Mouse (Mus musculus) forebrain, embryonic 16.5 days (tissue): ENCODE measurements around the gene T2. TPM values are rescaled to one million over a fixed set of nuclear protein-coding genes. Genes with fewer than 3 reads are reported as not detected.
"Not testable (repeated sequence)": the region's sequence is repeated elsewhere in the genome, so short reads cannot be mapped to it uniquely, and the experiment has no call there.

Experiments used
- ATAC-seq: fragments of 200-750 bp; cut with Nextera tagmentation; 2 replicates; pipeline ENCODE4 v1.8.0; 2017; ENCODE audit warnings: mild to moderate bottlenecking, moderate library complexity
- H3K27ac ChIP-seq: fragments of 300-500 bp; sonication (generic); 2 replicates; pipeline ENCODE4 v1.5.1; 2014; ENCODE audit warnings: low read length, control low read depth
- H3K27me3 ChIP-seq: fragments of 300-500 bp; sonication (generic); replicated peaks from 2 replicates; pipeline ENCODE4 v1.6.1; 2014; ENCODE audit warnings: low read length; ENCODE audit not compliant: control insufficient read depth, insufficient read depth
- H3K36me3 ChIP-seq: fragments of 300-500 bp; sonication (generic); 2 replicates; pipeline ENCODE4 v1.6.1; 2014; ENCODE audit not compliant: control insufficient read depth, insufficient read depth
- H3K4me1 ChIP-seq: fragments of 300-500 bp; sonication (generic); replicated peaks from 2 replicates; pipeline ENCODE4 v1.6.1; 2014; ENCODE audit warnings: low read length; ENCODE audit not compliant: control insufficient read depth, insufficient read depth
- H3K4me2 ChIP-seq: fragments of 300-500 bp; sonication (generic); 2 replicates; pipeline ENCODE4 v1.6.1; 2014; ENCODE audit warnings: mild to moderate bottlenecking, low read length, control low read depth
- H3K4me3 ChIP-seq: fragments of 300-500 bp; sonication (generic); replicated peaks from 2 replicates; pipeline ENCODE4 v1.5.1; 2014; ENCODE audit warnings: mild to moderate bottlenecking, low read length, control low read depth
- H3K9ac ChIP-seq: fragments of 300-500 bp; sonication (generic); replicated peaks from 2 replicates; pipeline ENCODE4 v1.6.1; 2014; ENCODE audit warnings: low read depth, low read length, control low read depth
- H3K9me3 ChIP-seq: fragments of 300-500 bp; sonication (generic); 2 replicates; pipeline ENCODE4 v1.6.1; 2016; ENCODE audit warnings: low read length; ENCODE audit not compliant: control insufficient read depth
- WGBS: fragments of 180-500 bp; shearing (Covaris S2); extraction: QIAGEN DNeasy Blood & Tissue Kit; methylation state at CpG from one replicate; pipeline ENCODE4 v1.1.7; 2014; 5-methylcytosine and 5-hydroxymethylcytosine counted together
- polyA plus RNA-seq: library from polyadenylated mRNA; unstranded; fragments of >200 nt; fragmentation: Nextera tagmentation; extraction: Ambion mirVana; gene quantifications from 2 replicates; pipeline ENCODE4 v1.2.1, GENCODE M21; 2015

Gene T2
- polyA plus RNA-seq, 1 experiment from 2014 or later: 0.22 TPM

GRCm38 (mm10) chr17:8377298-8377697 is 21.5 kb downstream of the T2 start:
- no peak overlapping the region for H3K27ac ChIP-seq
- peaks cover 16% of the 10 kb centered on the region for H3K4me1 ChIP-seq
- 61% methylated on average over 5 of the region's 5 CpGs for WGBS
- H3K9me3 ChIP-seq: no peaks in the 10 kb centered on the region; the same call in 1 of the 2 replicates
- no peaks in the 10 kb centered on the region for H3K27me3 ChIP-seq
- ATAC-seq: no peak
- no peak overlapping the region for H3K9ac ChIP-seq
- no peak overlapping the region for H3K4me3 ChIP-seq
- H3K4me2 ChIP-seq: no peak overlapping the region
- no peaks in the 10 kb centered on the region for H3K36me3 ChIP-seq

DNA sequence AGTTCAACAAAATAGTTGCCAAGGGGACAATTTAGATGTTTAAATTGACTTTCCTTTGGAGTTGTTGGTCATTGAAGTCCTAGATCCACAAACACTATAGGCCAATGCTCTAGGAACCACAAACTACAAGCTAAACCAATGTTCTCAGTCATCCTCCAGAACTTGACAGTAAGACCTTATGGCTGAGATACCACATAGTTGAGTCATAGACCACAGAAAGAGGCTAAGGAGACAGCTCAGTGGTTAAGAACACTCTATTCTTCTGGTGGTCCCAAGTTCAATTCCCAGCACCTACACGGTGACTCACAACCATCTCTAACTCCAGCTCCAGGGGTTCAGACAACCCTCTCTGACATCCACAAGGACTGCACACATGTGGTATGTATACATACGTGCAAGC is 29.6 kb downstream of the T2 start:
- peaks cover 11% of the 10 kb centered on the region for H3K27me3 ChIP-seq
- WGBS: 92% methylated on average over 2 of the region's 2 CpGs
- no peak overlapping the region for H3K4me3 ChIP-seq

DNA sequence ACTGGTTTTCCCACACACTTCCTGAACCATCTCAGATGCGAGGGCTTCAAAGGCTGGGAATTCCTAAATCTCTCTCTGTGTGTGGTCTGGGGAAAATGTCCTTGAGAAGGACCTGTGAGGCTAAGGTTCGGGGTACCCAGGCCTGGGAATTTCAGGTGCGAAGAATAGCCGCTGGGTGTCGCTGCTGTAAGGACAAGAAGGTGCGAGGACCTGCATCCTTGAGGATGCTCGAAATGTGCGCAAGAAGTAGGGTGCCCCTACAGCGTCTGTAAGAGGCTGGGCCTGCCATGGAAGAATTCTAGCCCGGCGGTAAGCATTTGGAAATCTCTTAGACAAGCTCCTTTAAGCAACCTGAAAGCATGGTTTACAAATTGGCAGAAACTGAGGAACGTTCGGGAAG is 32.7 kb downstream of the T2 start:
- 2% methylated on average over 13 of the region's 13 CpGs for whole genome bisulfite sequencing
- no peaks in the 10 kb centered on the region for H3K9me3 ChIP-seq
- no peaks in the 10 kb centered on the region for H3K36me3 ChIP-seq
- H3K4me1 ChIP-seq: peaks cover 14% of the 10 kb centered on the region
- peaks cover 11% of the 10 kb centered on the region for H3K27me3 ChIP-seq
- peak overlapping the region; percentile 55 for H3K4me2 ChIP-seq
- H3K27ac ChIP-seq: no peak overlapping the region
- peak overlapping the region; percentile 39 for H3K4me3 ChIP-seq
- peak overlapping the region; percentile 38; the same call in 1 of the 2 replicates for H3K9ac ChIP-seq
- ATAC-seq: peak; percentile 45; the same call in 1 of the 2 replicates

More for the DNA sequence above, 29.6 kb downstream of the T2 start:
- Histone ChIP-seq H3K36me3 (no peaks in the 10 kb centered on the region), H3K4me1 (peaks cover 14% of the 10 kb centered on the region), H3K4me2 (no peak overlapping the region), H3K9me3 (no peaks in the 10 kb centered on the region; the same call in 1 of the 2 replicates), H3K27ac (no peak overlapping the region), H3K9ac (no peak overlapping the region)
- no peak for ATAC-seq

GRCm38 (mm10) chr17:8388990-8389789 is 33.4 kb downstream of the T2 start:
- peaks cover 14% of the 10 kb centered on the region for H3K4me1 ChIP-seq
- peak overlapping the region; percentile 39 for H3K4me3 ChIP-seq
- peak overlapping the region; percentile 38 for H3K9ac ChIP-seq
- H3K27ac ChIP-seq: no peak overlapping the region
- no peaks in the 10 kb centered on the region for H3K9me3 ChIP-seq
- H3K4me2 ChIP-seq: peak overlapping the region; percentile 55
- ATAC-seq: peak; percentile 62
- H3K27me3 ChIP-seq: peaks cover 11% of the 10 kb centered on the region
- H3K36me3 ChIP-seq: no peaks in the 10 kb centered on the region
- WGBS: under 1% methylated on average over 28 of the region's 28 CpGs

DNA sequence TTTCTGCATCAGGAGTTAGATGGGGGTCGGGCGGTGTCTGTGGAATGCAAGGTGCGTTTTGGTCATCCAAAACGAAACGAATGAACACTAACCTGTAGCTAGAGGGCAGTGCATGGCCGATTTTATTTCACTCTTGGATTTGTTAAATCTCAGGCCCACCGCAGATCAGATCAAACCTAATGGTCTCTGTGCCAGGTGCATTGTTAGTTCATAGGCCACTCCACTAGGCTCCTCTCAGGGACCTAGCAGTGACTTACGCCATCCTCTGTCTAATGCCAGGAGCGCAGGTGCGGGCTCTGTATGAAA is 34.0 kb downstream of the T2 start:
- H3K27me3 ChIP-seq: peaks cover 11% of the 10 kb centered on the region
- H3K4me3 ChIP-seq: peak overlapping the region; percentile 39
- H3K9me3 ChIP-seq: no peaks in the 10 kb centered on the region
- 6% methylated on average over 10 of the region's 10 CpGs for WGBS
- H3K4me2 ChIP-seq: peak overlapping the region; percentile 55
- H3K27ac ChIP-seq: no peak overlapping the region
- ATAC-seq: no peak
- H3K36me3 ChIP-seq: no peaks in the 10 kb centered on the region
- H3K4me1 ChIP-seq: peaks cover 14% of the 10 kb centered on the region
- 0 out of 2 replicates have a peak overlapping the region, but pooled peaks have one; percentile 4 for H3K9ac ChIP-seq

DNA sequence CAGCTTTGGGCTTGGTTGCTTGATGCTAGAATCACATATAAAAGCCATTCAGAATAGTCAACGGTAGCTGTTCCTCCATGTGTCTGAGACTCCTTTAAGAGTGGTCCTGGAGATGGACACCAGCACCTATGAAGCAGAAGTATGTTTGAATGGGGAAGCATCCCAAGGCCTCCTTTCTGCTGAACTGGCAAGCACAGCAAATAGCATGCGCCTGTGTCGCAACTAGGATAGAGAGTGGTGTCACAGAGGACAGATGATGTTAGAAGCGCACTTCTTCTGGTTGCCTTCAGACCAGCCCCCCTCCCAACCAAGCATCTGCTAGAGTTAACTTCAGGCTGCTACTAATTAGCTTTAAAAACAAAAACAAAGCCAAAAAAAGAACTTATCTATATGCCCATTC is 34.7 kb downstream of the T2 start:
- WGBS: 56% methylated on average over 4 of the region's 4 CpGs
- Histone ChIP-seq H3K27me3 (peaks cover 11% of the 10 kb centered on the region), H3K4me2 (no peak overlapping the region), H3K27ac (no peak overlapping the region), H3K4me1 (peaks cover 14% of the 10 kb centered on the region), H3K4me3 (no peak overlapping the region), H3K9me3 (no peaks in the 10 kb centered on the region), H3K36me3 (no peaks in the 10 kb centered on the region), H3K9ac (no peak overlapping the region)
- no peak for ATAC-seq

- Histone ChIP-seq H3K27ac (no peak overlapping the region), H3K4me3 (no peak overlapping the region), H3K9ac (no peak overlapping the region), H3K9me3 (no peaks in the 10 kb centered on the region), H3K27me3 (no peaks in the 10 kb centered on the region), H3K4me1 (no peaks in the 10 kb centered on the region), H3K4me2 (no peak overlapping the region), H3K36me3 (no peaks in the 10 kb centered on the region)
- WGBS: 71% methylated on average over 4 of the region's 4 CpGs
- ATAC-seq: no peak
These were observed 40.6 kb downstream of the T2 start for GRCm38 (mm10) chr17:8396371-8396770.

DNA sequence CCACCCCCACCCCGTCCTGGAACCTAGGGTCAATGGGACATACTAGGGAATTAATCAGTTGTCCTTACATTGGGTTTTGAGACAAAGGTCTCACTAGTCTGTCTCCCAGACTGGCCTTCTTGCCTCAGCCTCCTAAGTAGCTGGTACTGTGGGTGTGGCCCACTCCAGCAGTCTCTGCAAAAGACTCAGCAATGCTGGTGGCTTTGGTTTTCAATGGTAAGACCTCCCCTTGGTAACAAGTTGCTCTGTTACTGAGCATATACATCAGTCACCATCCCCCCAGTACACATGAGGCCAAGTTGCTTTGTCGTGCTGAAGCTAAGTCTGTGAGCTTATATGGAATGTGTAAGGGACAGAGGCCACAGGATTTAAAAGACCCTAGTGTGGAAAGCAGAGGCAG is 42.2 kb downstream of the T2 start:
- 62% methylated on average over 2 of the region's 2 CpGs for WGBS
- H3K9me3 ChIP-seq: no peaks in the 10 kb centered on the region
- ATAC-seq: no peak

GRCm38 (mm10) chr17:8403932-8404331 is 48.1 kb downstream of the T2 start:
- H3K4me3 ChIP-seq, H3K9me3 ChIP-seq, H3K9ac ChIP-seq, H3K4me2 ChIP-seq, H3K27me3 ChIP-seq, H3K27ac ChIP-seq, H3K36me3 ChIP-seq, H3K4me1 ChIP-seq, ATAC-seq: not testable (repeated sequence)
- WGBS: 60% methylated on average over 8 of the region's 8 CpGs

More for the DNA sequence above, 42.2 kb downstream of the T2 start:
- no peaks in the 10 kb centered on the region for H3K36me3 ChIP-seq
- H3K4me1 ChIP-seq: no peaks in the 10 kb centered on the region
- no peak overlapping the region for H3K4me2 ChIP-seq
- no peaks in the 10 kb centered on the region for H3K27me3 ChIP-seq
- H3K27ac ChIP-seq: no peak overlapping the region
- H3K4me3 ChIP-seq: no peak overlapping the region
- H3K9ac ChIP-seq: no peak overlapping the region
